Mouse (Mus musculus) left cerebral cortex, postnatal 25 days (tissue): Measurements from ENCODE around the gene Mamdc2. TPM values are rescaled to one million over a fixed set of nuclear protein-coding genes. Genes with fewer than 3 reads are reported as not detected.

ENCODE experiments used
- DNase-seq, 2 experiments: peaks; one replicate each; pipeline ENCODE4 v3.0.0; 2022; ENCODE audit warnings: low spot score in 2 of 2, mixed read lengths in 1 of 2
- intact Hi-C: fragments of 180-260 bp; cut with DNase I; formaldehyde crosslinking; loops from one replicate; pipeline ENCODE4 v1.15.1; 2025
- total RNA-seq, 2 experiments: library from RNA; stranded (reverse); gene quantifications; 2 replicates each; pipeline ENCODE4 v1.2.3; 2021

The Mamdc2 gene
- total RNA-seq, 2 experiments from 2014 or later = 1.0 to 1.2 TPM

DNA sequence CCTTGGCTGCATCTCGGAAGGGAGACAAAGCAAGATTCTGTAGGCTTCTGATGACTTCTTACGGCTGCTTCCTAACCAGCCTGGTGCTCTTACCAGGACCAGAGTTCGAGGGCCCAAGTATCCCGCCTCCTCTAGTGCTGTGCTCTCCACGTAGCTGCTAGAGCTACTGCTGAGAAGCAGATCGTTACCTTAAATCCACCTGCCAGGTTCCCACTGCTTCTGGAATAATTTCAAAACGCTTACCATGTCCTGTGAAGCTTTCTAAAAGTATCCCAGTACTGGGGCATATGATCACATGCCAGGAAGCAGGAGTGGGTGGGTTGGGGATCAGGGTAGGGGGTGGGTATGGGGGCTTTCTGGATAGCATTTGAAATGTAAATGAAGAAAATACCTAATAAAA lies 141.6 kb downstream of the Mamdc2 start:
- DNase-seq = no peak
- intact Hi-C loops = no loop called here

DNA sequence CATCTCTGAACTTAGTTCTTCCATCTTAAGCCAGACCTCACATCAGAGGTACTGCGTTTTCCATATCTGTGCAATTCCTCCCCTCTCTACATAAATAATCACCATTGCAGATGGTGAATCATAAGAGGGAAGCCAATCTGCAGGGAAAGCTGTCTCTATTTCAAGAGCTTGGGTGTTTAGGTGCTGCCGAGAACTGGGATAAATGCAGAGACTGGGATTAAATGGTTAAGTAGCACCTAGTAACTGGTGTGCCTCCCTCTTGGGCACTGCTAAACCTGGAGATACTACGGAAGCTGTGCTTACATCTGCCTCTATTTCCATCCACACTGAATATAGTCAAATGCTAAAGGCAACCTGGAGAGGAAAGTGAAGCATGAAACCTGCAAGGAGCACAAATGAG lies 148.3 kb downstream of the Mamdc2 start:
- intact Hi-C loops = loop anchor here (1.0 to 5.0 kb wide), 4 partner anchors 72 to 661 kb away; no protein-coding TSS in a partner anchor
- DNase-seq = peak; percentile 34 to 77

DNA sequence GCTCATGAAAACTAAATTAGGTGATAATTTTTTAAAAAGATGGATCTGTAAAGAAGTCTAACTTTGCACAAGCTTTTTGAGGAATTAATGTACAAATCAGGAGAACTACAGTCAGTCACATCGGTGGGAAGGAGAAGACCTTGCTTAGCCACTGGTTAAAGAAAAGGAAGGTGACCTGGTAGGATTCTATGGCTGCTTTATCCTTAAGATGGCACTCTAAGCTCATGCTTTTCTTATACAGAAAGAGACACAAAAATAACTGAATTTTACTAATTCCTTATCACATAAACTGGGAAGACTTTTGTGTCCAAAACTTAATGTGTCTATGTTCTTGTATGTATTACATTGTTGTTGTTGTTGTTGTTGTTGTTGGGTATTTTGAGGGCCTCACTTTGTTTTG lies 149.3 kb downstream of the Mamdc2 start:
- peak in 1 of 2 experiments; percentile 37 for DNase-seq

DNA sequence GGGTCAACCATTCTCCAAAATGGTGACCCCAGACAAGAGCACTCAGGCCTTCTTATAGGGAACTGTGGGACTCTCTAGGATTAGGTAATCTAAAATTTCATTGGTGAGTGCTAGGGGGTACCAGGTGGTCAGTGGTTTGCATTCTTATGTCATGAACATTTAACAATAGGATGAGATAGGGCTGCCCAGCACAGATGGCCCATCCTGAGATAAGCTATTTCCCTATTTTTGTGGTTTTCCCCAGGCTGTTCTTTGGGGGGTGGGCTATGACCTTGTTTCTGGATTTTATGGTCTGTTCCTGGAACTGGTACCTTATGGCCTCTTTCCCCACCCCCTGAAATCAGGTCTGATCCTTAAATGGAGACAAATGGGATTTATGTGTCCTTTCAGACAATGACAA lies 151.1 kb downstream of the Mamdc2 start:
- intact Hi-C loops = no loop called here
- no peak for DNase-seq

More for the DNA sequence above, 149.3 kb downstream of the Mamdc2 start:
- intact Hi-C loops = loop anchor here (2.0 kb wide), 2 partner anchors 226 to 662 kb away; no protein-coding TSS in a partner anchor

DNA sequence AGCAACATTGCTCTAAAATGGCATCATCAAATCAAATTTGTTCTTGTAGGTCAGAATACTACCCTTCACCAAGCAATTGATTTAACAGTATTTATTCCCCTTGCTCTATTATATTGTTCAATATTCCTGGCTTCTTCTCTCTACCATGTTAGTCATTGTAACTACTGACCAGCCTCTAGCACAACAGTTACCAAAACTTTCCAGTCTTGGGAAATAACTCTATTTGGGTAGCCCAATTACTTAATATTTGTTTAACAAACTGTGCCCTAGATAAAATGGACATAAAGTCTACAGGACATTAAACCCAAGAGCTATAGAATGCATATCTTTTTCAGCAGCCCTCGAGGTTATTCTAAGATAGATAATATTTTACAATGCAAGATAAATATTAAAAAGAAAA lies 159.0 kb downstream of the Mamdc2 start:
- no peak for DNase-seq
- intact Hi-C loops = no loop called here

DNA sequence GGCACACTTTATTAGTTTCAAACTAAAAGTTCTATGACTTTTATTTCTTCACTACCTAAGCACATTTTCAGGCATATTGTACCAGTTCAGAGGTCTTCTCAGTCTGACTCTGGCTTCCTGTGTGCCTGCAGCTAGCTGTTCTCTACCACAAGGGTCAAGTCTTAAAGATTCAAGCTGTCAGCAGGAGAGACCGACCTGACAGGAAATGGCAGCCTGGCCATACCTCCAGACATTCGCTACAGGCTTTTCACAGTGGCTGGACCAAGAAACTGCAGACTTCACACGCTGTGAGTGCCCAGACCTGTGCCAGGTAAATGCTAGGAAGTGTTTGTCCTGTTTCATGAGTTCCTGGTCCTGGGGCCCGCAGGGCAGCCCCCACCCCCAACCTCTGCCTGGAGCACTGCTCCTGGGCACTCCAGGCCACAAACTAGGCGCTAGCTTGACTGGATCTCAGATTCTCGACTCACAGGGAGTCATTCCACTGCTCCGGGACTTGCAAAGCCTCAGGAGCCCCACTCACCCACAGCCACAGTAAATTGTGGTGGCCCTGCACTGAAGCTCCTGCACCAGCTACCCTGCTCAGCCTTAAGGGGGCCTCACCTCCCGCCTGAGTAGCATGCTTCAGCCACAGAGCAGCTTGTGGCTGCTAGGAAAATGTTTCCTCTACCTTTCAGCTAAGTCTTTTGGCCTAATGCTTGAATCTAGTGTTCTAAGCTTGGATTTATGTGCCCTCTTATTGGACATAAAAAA lies 166.2 kb downstream of the Mamdc2 start:
- intact Hi-C loops = no loop called here

DNA sequence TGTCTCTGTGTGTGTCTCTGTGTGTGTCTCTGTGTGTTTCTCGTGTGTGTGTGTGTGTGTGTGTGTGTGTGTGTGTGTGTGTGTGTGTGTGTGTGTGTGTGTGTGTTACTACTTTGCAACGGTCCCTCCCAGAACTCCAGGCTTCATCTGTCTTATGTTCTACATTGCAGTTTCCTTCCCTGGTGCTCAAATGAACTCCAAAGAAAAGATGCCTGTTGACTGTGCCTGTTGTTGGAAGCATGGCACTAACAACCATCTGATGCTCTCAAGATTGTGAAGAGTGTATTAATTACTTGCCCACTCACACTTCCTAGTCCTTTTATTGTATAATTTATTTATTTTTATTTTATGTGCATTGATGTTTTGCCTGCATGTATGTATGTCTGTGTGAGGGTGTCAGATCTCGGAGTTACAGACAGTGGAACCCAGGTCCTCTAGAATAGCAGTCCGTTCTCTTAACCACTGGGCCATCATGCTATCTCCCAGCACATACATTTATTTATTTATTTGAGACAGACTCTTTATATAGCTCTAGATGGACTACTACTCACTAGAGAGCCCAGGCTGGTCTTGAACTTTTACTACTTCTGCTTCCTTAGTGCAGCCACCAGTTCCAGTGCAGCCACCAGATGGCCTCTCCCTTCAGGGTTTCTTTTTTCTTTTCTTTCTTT lies 174.1 kb downstream of the Mamdc2 start:
- intact Hi-C loops = no loop called here
- DNase-seq = no peak

More for the DNA sequence above, 166.2 kb downstream of the Mamdc2 start:
- DNase-seq = no peak

DNA sequence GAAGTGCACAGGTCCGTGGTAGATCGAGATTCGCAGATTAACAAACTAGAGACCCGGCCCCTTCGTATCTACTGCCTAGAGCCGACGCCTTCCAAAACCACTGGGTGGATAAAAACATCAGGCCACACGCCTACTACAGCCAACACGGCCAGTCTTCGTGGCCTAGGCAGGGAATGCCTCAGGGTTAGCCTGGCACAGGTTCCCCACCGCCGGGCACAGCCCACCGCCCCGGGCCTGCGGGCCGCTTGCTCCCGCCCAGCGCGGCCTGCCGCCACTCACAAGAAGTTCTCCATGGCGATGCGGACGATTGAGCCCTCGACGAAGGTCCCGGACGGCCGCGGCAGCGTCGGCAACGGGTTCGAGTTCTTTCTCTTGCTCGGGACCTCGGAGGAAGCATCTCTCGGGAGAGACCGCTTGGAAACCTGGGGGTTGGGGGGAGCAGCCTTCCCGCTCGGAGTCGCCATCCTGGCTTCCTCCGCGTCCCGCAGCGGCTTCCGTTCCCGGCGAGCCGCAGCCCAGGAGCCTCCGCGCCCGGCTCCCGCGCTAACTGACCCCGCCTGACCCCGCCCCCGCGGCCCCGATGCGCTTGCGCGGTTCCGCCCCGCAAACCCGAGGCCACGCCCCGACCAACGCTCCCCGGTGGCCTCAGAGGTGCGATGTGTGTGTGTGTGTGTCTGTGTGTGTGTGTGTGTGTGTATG lies 174.7 kb downstream of the Mamdc2 start, which contains the start of gene Smc5:
Gene Smc5 (minus strand): TSS at position 543 of the 699 bp plus-strand sequence.
- peak; percentile 88 for DNase-seq
- intact Hi-C loops = no loop called here

DNA sequence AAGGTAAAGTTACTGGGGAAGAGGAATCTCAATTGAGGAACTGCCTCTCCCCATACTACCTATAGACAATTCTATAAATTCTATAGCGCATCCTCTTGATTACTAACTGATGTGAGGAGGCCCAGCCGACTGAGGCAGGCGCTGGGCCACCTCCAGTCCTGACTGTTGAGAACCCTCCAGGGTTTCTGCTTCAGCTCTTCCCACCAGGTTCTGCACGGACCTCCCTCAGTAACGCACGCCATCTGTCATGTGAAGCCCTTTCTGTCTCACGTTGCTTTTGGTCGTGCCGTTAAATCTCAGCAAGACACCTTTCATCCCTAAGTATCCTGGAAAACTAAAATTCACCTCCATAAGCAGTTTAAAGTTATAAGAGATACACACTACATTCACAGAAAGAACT lies 191.5 kb downstream of the Mamdc2 start:
- intact Hi-C loops = no loop called here
- no peak for DNase-seq

Other genes with a start within 250 kb of the Mamdc2 start
- gene Smc5, start 174.5 kb downstream of the Mamdc2 start, total RNA-seq = 10 to 100 TPM; 32.2 to 34.4 TPM
- 1 to 10 TPM in 1 of 2 experiments, under 1 TPM in 1; 0.99 to 1.1 TPM for gene 1700028P14Rik, start 204.4 kb upstream of the Mamdc2 start, total RNA-seq
- 10 to 100 TPM; 42.6 to 45.9 TPM for gene Ptar1, start 239.0 kb upstream of the Mamdc2 start, total RNA-seq